Mouse (Mus musculus) forebrain, embryonic 16.5 days (tissue): ENCODE data around the gene Narfl. TPM values are rescaled to one million over a fixed set of nuclear protein-coding genes. Genes with fewer than 3 reads are reported as not detected.
"Not testable (repeated sequence)": the region's sequence is repeated elsewhere in the genome, so short reads cannot be mapped to it uniquely, and the experiment has no call there.

Experiments used
- ATAC-seq: fragments of 200-750 bp; cut with Nextera tagmentation; 2 replicates; pipeline ENCODE4 v1.8.0; 2017; ENCODE audit warnings: mild to moderate bottlenecking, moderate library complexity
- H3K27ac ChIP-seq: fragments of 300-500 bp; sonication (generic); 2 replicates; pipeline ENCODE4 v1.5.1; 2014; ENCODE audit warnings: low read length, control low read depth
- H3K27me3 ChIP-seq: fragments of 300-500 bp; sonication (generic); replicated peaks from 2 replicates; pipeline ENCODE4 v1.6.1; 2014; ENCODE audit warnings: low read length; ENCODE audit not compliant: control insufficient read depth, insufficient read depth
- H3K36me3 ChIP-seq: fragments of 300-500 bp; sonication (generic); 2 replicates; pipeline ENCODE4 v1.6.1; 2014; ENCODE audit not compliant: control insufficient read depth, insufficient read depth
- H3K4me1 ChIP-seq: fragments of 300-500 bp; sonication (generic); replicated peaks from 2 replicates; pipeline ENCODE4 v1.6.1; 2014; ENCODE audit warnings: low read length; ENCODE audit not compliant: control insufficient read depth, insufficient read depth
- H3K4me2 ChIP-seq: fragments of 300-500 bp; sonication (generic); 2 replicates; pipeline ENCODE4 v1.6.1; 2014; ENCODE audit warnings: mild to moderate bottlenecking, low read length, control low read depth
- H3K4me3 ChIP-seq: fragments of 300-500 bp; sonication (generic); replicated peaks from 2 replicates; pipeline ENCODE4 v1.5.1; 2014; ENCODE audit warnings: mild to moderate bottlenecking, low read length, control low read depth
- H3K9ac ChIP-seq: fragments of 300-500 bp; sonication (generic); replicated peaks from 2 replicates; pipeline ENCODE4 v1.6.1; 2014; ENCODE audit warnings: low read depth, low read length, control low read depth
- H3K9me3 ChIP-seq: fragments of 300-500 bp; sonication (generic); 2 replicates; pipeline ENCODE4 v1.6.1; 2016; ENCODE audit warnings: low read length; ENCODE audit not compliant: control insufficient read depth
- WGBS: fragments of 180-500 bp; shearing (Covaris S2); extraction: QIAGEN DNeasy Blood & Tissue Kit; methylation state at CpG from one replicate; pipeline ENCODE4 v1.1.7; 2014; 5-methylcytosine and 5-hydroxymethylcytosine counted together
- polyA plus RNA-seq: library from polyadenylated mRNA; unstranded; fragments of >200 nt; fragmentation: Nextera tagmentation; extraction: Ambion mirVana; gene quantifications from 2 replicates; pipeline ENCODE4 v1.2.1, GENCODE M21; 2015

The Narfl gene
- polyA plus RNA-seq, 1 experiment from 2014 or later, result 34.9 TPM

DNA sequence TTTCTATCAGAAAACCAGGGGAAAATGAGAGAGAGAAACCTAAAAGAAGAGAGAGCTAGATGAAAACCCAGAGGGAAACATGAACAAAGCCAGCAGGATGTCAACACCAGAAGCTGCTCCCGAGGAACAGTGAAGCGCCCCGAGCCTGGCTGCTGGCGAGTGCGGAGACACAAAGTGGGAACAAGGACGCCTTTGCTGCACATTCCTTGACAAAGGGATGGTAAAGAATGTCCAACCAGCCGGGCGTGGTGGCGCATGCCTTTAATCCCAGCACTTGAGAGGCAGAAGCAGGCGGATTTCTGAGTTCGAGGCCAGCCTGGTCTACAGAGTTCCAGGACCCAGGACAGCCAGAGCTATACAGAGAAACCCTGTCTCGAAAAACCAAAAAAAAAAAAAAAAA is 32.1 kb upstream of the Narfl start:
- not testable (repeated sequence) for H3K27ac ChIP-seq, H3K4me1 ChIP-seq, H3K4me2 ChIP-seq, H3K36me3 ChIP-seq, H3K4me3 ChIP-seq, H3K27me3 ChIP-seq, H3K9ac ChIP-seq, H3K9me3 ChIP-seq, ATAC-seq
- WGBS, result 72% methylated on average over 12 of the region's 12 CpGs

DNA sequence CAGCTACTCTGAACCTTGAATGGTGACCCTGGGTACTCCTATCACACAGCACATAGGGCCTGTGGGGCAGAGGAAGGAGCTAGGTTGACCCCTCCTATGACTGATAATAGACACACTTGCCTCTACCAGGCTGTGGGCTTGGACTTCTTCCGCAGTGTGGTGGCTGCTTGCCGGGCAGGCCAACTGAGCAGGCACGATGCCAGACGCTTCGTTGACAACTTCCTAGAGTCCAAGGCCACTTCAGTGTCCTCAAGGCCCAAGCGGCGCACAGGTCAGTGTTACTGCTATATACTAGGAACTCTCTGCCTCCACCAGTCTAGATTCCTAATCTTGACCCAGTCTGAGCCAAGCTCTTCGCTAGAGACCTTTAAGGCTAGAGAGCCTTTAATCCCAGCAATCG is 29.7 kb upstream of the Narfl start:
- Histone ChIP-seq H3K9ac (no peak overlapping the region), H3K4me2 (no peak overlapping the region), H3K27ac (no peak overlapping the region), H3K27me3 (no peaks in the 10 kb centered on the region), H3K36me3 (no peaks in the 10 kb centered on the region), H3K4me1 (no peaks in the 10 kb centered on the region), H3K9me3 (no peaks in the 10 kb centered on the region), H3K4me3 (no peak overlapping the region)
- ATAC-seq, result no peak
- 93% methylated on average over 9 of the region's 9 CpGs for WGBS

DNA sequence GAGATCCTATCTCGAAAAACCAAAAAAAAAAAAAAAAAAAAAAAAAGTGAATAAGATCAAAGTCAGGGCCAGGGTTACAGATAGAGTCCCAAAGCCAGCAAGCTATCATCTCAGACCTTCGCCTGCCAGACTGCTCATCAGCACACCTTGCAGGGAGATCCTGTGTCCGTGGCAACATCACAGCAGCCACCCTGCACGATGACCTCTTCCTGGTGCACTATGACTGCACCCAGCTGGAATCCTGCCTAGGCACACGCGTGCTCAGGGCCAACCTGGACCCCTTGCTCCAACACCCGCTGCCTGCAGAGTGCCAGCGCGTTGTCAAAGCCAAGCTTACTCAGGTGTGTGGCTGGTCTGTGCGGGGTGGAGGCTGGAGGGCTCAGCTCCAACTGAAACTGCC is 29.3 kb upstream of the Narfl start:
- no peaks in the 10 kb centered on the region for H3K9me3 ChIP-seq
- WGBS, result 87% methylated on average over 10 of the region's 10 CpGs
- no peaks in the 10 kb centered on the region for H3K36me3 ChIP-seq
- no peak overlapping the region for H3K27ac ChIP-seq
- H3K4me2 ChIP-seq, result no peak overlapping the region
- H3K9ac ChIP-seq, result no peak overlapping the region
- H3K4me1 ChIP-seq, result no peaks in the 10 kb centered on the region
- no peaks in the 10 kb centered on the region for H3K27me3 ChIP-seq
- H3K4me3 ChIP-seq, result no peak overlapping the region
- no peak for ATAC-seq

DNA sequence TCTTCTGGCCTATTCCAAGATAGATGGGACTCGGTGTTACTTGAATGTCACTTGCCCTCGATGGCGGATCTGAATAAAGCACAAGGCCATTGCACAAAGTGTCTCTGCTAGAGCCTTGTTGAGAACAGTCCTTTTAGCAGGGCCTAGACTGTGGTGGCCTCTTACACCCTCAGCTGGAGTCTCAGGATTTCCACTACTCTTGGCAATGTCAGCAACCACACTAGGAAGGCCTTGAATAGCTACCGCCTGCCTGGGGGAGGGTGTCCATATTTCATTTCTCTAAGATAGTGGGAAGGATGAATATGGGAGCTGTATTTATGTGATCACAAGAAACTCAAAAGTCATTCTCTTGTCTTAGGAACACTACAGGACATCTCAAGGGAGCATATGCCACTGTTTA is 25.3 kb upstream of the Narfl start:
- ATAC-seq, result no peak
- no peak overlapping the region for H3K9ac ChIP-seq
- H3K4me2 ChIP-seq, result no peak overlapping the region
- no peak overlapping the region for H3K4me3 ChIP-seq
- H3K36me3 ChIP-seq, result no peaks in the 10 kb centered on the region
- H3K27me3 ChIP-seq, result no peaks in the 10 kb centered on the region
- no peaks in the 10 kb centered on the region for H3K4me1 ChIP-seq
- H3K27ac ChIP-seq, result no peak overlapping the region
- H3K9me3 ChIP-seq, result no peaks in the 10 kb centered on the region
- WGBS, result 95% methylated on average over 4 of the region's 4 CpGs

DNA sequence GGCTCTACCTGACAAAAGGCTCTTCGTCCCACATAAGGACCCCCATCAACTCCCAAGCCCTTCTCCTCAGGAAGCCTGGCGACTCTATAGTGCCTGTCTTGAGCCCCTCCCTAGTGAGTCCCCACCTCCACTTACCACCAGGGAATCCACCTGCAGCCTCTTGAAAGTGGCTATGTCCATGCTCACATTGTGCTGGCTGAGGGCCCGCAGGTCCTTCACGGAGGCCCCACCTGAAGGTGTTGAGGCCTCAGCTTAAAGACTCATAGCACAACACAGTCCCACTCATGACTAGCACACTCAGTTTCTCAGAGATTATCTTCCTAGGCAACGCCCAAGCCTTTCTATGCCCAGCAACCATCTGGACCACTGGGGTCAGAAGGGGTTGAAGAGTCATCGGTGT is 24.3 kb upstream of the Narfl start:
- Histone ChIP-seq H3K4me2 (no peak overlapping the region), H3K4me1 (no peaks in the 10 kb centered on the region), H3K27me3 (no peaks in the 10 kb centered on the region), H3K36me3 (no peaks in the 10 kb centered on the region), H3K27ac (no peak overlapping the region), H3K4me3 (no peak overlapping the region), H3K9ac (no peak overlapping the region), H3K9me3 (no peaks in the 10 kb centered on the region)
- ATAC-seq, result no peak
- WGBS, result 80% methylated on average over 6 of the region's 6 CpGs

DNA sequence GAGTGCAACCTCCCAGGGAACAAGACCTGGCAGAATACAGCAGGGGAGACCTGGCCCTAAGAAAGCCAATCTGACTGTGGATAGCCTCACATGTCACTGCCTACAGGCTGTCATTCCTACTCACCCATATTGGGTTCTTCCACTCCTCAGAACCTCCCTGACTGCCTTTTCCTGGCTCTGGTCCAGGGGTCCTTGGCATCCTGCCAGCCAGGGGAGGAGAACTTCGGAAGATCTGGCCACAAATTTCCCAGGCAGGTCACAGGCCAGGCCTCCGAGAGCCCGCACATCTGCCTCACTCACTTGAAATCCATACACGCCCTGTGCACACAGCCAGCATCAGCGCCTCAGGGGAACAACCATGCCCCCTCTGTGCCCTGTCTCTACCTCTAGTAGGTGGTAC is 22.1 kb upstream of the Narfl start:
- no peaks in the 10 kb centered on the region for H3K36me3 ChIP-seq
- no peaks in the 10 kb centered on the region for H3K27me3 ChIP-seq
- H3K27ac ChIP-seq, result no peak overlapping the region
- no peak for ATAC-seq
- H3K4me2 ChIP-seq, result no peak overlapping the region
- 40% methylated on average over 5 of the region's 5 CpGs for WGBS
- no peak overlapping the region for H3K9ac ChIP-seq
- no peak overlapping the region for H3K4me3 ChIP-seq
- no peaks in the 10 kb centered on the region for H3K4me1 ChIP-seq
- H3K9me3 ChIP-seq, result no peaks in the 10 kb centered on the region

DNA sequence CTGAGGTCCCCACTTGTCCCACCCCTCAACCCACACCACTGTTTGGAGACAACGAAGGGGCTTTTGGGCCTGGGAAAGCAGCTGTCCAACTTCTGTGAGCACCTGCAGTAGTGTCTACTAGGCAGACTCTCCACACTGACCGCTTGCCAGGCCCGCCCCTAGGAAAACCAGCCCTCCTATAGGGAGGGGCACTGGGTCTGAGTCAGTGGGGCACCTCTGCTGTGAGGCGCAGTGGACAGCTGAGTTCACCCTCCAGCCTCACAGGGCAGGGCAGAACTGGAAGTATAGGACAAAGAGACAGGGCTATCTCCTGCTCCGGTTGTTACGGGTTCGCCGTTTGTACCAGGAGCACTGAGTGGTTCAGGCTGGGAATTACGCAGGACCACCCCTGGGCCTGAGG is 19.3 kb upstream of the Narfl start, which contains the start of gene Msln:
Gene Msln (minus strand): TSS at position 138 of the 400 bp plus-strand sequence.
- 84% methylated on average over 9 of the region's 9 CpGs for WGBS
- no peak for ATAC-seq

DNA sequence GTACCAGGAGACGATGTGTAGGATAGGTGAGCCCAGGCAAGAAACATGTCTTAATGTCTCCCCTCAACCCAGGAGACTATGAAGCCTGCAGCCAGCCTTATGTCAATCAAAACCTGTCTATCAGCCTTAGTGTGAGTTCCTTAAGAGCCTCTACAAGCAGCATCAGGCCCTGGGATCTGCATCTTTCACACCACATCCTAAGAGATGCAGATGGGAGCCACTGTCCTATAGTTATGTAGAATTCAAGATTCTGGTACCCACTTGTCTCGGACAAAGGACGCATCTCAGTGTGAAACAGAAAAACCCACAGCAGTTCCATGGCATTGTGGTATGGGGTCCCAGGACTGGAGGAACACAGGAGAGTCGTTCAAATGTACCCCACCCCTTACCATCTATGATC is 18.5 kb upstream of the Narfl start:
- no peaks in the 10 kb centered on the region for H3K4me1 ChIP-seq
- no peak for ATAC-seq

More for the DNA sequence above, 19.3 kb upstream of the Narfl start, which contains the start of gene Msln:
- Histone ChIP-seq H3K9ac (no peak within 1 kb of the TSS), H3K4me1 (no peaks in the 10 kb centered on the region), H3K36me3 (no peaks in the 10 kb centered on the region), H3K9me3 (no peaks in the 10 kb centered on the region), H3K27ac (no peak within 1 kb of the TSS), H3K27me3 (no peaks in the 10 kb centered on the region), H3K4me3 (no peak within 1 kb of the TSS), H3K4me2 (no peak within 1 kb of the TSS)

DNA sequence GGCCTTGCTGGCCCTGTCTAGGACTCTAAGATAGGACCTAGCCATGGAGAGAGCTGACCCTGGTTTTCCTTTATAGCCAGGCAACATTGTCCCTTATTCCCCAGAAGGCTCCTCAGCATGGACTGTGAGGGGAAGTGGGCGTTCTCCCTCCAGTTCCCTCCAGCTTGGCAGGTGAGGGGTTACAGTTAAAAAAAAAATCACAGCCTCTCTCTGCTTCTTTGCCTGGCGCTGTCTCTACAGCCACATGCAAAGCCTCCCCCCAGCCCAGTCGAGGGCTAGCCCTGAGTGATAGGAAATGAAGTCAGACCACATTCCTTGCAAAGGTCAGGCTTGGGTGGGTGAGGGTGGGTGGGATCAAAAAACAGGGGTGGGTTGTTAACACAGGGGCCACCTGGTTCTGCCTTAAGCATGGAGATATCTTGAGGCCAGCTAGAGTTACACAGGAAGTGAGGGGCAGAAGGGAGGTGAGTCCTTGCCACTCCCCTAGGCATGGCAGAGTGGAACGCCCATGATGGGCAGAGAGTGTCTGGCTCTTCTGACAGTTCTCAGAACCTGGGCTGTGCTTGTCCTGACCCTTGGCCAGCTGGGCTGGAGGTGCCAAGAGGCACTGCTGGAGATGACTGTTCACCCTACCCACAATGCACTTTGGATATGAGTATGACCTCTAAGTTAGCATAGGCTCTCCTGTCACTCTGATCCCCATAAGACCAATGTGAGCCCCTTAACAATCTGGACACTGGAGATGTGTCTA is 17.8 kb upstream of the Narfl start:
- Histone ChIP-seq H3K9ac (no peak overlapping the region), H3K27me3 (no peaks in the 10 kb centered on the region), H3K9me3 (no peaks in the 10 kb centered on the region), H3K4me1 (no peaks in the 10 kb centered on the region), H3K27ac (no peak overlapping the region), H3K4me3 (no peak overlapping the region), H3K36me3 (no peaks in the 10 kb centered on the region), H3K4me2 (no peak overlapping the region)
- ATAC-seq, result no peak
- 79% methylated on average over 4 of the region's 4 CpGs for WGBS

More for the DNA sequence above, 18.5 kb upstream of the Narfl start:
- Histone ChIP-seq H3K27ac (no peak overlapping the region), H3K4me2 (no peak overlapping the region), H3K4me3 (no peak overlapping the region), H3K9me3 (no peaks in the 10 kb centered on the region), H3K36me3 (no peaks in the 10 kb centered on the region), H3K27me3 (no peaks in the 10 kb centered on the region), H3K9ac (no peak overlapping the region)
- 78% methylated on average over 4 of the region's 4 CpGs for WGBS
